Mouse (Mus musculus): Measurements from ENCODE around the gene Tshz2.

GRCm38 (mm10) chr2:169962231-169962600, 329.4 kb downstream of the Tshz2 start:
- TF ChIP-seq CTCF (IDR thresholded peaks at IDR 0.05; ENCODE audit: control insufficient read depth, insufficient read depth, insufficient read length) (no peak), MAX (IDR thresholded peaks at IDR 0.05) (no peak), FOSL1 (IDR thresholded peaks at IDR 0.05; ENCODE audit: insufficient read depth, low read length, poor library complexity, severe bottlenecking) (no peak), USF1 (IDR thresholded peaks at IDR 0.05; ENCODE audit: low read depth) (no peak), MYOD1 (IDR thresholded peaks at IDR 0.05; ENCODE audit: control insufficient read depth, insufficient read length, low read depth) (no peak)
